ENCODE assay signal across 8 mouse cellular contexts in the genomic region with DNA sequence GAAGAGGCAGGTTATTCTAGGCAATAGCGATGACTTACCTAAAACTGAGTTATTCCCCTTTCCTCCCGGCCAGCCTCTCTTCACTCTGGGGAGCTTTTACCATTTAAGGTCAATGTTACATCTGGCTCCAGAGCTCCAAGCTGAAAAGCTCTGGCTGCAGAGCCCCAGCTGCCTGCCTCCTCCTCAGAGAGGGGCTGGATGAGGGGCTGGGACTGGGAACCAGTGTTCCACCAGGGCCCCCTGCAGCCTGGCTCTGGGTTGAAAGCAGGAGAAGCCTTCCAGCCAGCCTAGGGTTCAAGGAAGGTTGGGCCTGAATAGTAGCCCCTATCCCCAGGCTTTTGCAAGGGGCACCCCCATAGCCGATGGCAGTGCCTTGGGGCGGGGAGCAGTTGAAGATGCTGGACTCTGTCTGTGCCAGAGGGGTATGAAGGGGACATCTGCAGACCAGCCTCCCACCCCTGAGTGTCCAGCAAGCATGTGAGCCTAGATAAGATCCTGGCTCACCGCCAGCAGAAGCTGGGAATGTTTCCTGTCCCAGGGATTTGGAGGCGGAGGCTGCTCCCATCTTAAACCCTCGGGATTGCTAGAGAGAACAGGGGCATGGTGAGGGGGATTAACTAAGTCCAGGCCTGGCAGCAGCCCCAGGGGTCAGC. TPM values are rescaled to one million over a fixed set of nuclear protein-coding genes. Genes with fewer than 3 reads are reported as not detected.
A peak's percentile ranks its signal among the peaks of the same experiment; 100 is the strongest.
DNase-seq lines count a peak whose midpoint lies in the region; ATAC-seq lines count a peak whose summit lies in the region.

A gene (minus strand): TSS at position 409 of the 653 bp plus-strand sequence.

- no peaks in the 10 kb centered on the region for H3K27me3 ChIP-seq in heart, embryonic 14.5 days (ENCODE audit: control insufficient read depth, insufficient read depth, low read length)
- H3K27me3 ChIP-seq in forebrain, embryonic 15.5 days = no peaks in the 10 kb centered on the region

- peak within 1 kb of the TSS; percentile 52 to 71 for H3K27ac ChIP-seq in heart, embryonic 14.5 days (replicated peaks in 1 of 2; ENCODE audit: control insufficient read depth in 1 of 2, insufficient read depth in 1 of 2, low read depth in 2 of 2, low read length in 2 of 2)
- no peak within 1 kb of the TSS for H3K27ac ChIP-seq in forebrain, embryonic 15.5 days (replicated peaks)

- peak within 1 kb of the TSS; percentile 8 to 27 for H3K4me3 ChIP-seq in heart, embryonic 14.5 days (ENCODE audit: control insufficient read depth in 1 of 2, insufficient read depth in 1 of 2, low read depth in 1 of 2, low read length in 2 of 2)
- no peak within 1 kb of the TSS for H3K4me3 ChIP-seq in forebrain, embryonic 15.5 days

- ATAC-seq in heart, embryonic 14.5 days (ENCODE audit: insufficient number of reproducible peaks, insufficient read depth, low FRiP score, low read depth) = peak; percentile 62; the same call in 1 of the 2 replicates
- no peak for ATAC-seq in forebrain, embryonic 15.5 days (replicated peaks)

- peak; percentile 51 to 79 for DNase-seq in adrenal gland, adult (ENCODE audit: inconsistent age in 2 of 2, low spot score in 1 of 2)
- peak; percentile 19 to 27 for DNase-seq in adrenal gland, postnatal 4 days (ENCODE audit: low spot score in 2 of 2)
- peak; percentile 91 for DNase-seq in kidney, postnatal 10 days
- DNase-seq in lung, postnatal 10 days = peak; percentile 80
- peak; percentile 41 for DNase-seq in urinary bladder, postnatal 10 days (ENCODE audit: low spot score)
- DNase-seq in left cerebral cortex, adult 9 months (ENCODE audit: low spot score in 2 of 2) = no peak

- 6% methylated on average over 7 of the region's 7 CpGs for WGBS in heart, embryonic 14.5 days
- 65% methylated on average over 7 of the region's 7 CpGs for WGBS in forebrain, embryonic 15.5 days

- H3K9me3 ChIP-seq in heart, embryonic 14.5 days (ENCODE audit: control insufficient read depth, low read length) = no peaks in the 10 kb centered on the region
- H3K9me3 ChIP-seq in forebrain, embryonic 15.5 days = no peaks in the 10 kb centered on the region

- H3K4me2 ChIP-seq in heart, embryonic 14.5 days (ENCODE audit: low read length) = peak within 1 kb of the TSS; percentile 50
- no peak within 1 kb of the TSS for H3K4me2 ChIP-seq in forebrain, embryonic 15.5 days (replicated peaks)

- peak within 1 kb of the TSS; percentile 48; the same call in 1 of the 2 replicates for H3K9ac ChIP-seq in heart, embryonic 14.5 days (ENCODE audit: low read length)
- no peak within 1 kb of the TSS for H3K9ac ChIP-seq in forebrain, embryonic 15.5 days (replicated peaks)

- H3K36me3 ChIP-seq in heart, embryonic 14.5 days (ENCODE audit: control insufficient read depth, insufficient read depth, low read length) = no peaks in the 10 kb centered on the region
- H3K36me3 ChIP-seq in forebrain, embryonic 15.5 days = no peaks in the 10 kb centered on the region

- peaks cover 27 to 41% of the 10 kb centered on the region in 2 experiments for H3K4me1 ChIP-seq in heart, embryonic 14.5 days (ENCODE audit: control insufficient read depth in 2 of 2, insufficient read depth in 2 of 2, low read length in 2 of 2)
- no peaks in the 10 kb centered on the region for H3K4me1 ChIP-seq in forebrain, embryonic 15.5 days

RNA-seq across cellular contexts. Expression of the gene that starts here (rescaled TPM):
- 10 to 100 TPM; 15.4 to 17.6 TPM for total RNA-seq in adrenal gland, postnatal 4 days (2021)
- polyA plus RNA-seq in heart, embryonic 14.5 days (2014; fragmentation: Nextera tagmentation; extraction: Ambion mirVana) = 6.0 and 6.3 TPM in 2 replicates
- 0.55 and 0.87 TPM in 2 replicates for polyA plus RNA-seq in forebrain, embryonic 15.5 days (2015; fragmentation: Nextera tagmentation; extraction: Ambion mirVana)

Comparison
In these comparisons a context has a peak if more than half of its experiments do, and no peak if none do; other contexts are left out.
1. DNase-seq: peak in adrenal gland, adult (2 of 2), adrenal gland, postnatal 4 days (2 of 2), kidney, postnatal 10 days (single experiment), lung, postnatal 10 days (single experiment) and urinary bladder, postnatal 10 days (single experiment); none in left cerebral cortex, adult 9 months (0 of 2).